Mouse (Mus musculus) liver (tissue): ENCODE results near the gene Fpr-rs7.

Source experiments
- DNase-seq: peaks from one replicate; pipeline ENCODE4 v3.0.0-alpha.2; 2020; ENCODE audit warnings: mixed read lengths

Fpr-rs7 gene

DNA sequence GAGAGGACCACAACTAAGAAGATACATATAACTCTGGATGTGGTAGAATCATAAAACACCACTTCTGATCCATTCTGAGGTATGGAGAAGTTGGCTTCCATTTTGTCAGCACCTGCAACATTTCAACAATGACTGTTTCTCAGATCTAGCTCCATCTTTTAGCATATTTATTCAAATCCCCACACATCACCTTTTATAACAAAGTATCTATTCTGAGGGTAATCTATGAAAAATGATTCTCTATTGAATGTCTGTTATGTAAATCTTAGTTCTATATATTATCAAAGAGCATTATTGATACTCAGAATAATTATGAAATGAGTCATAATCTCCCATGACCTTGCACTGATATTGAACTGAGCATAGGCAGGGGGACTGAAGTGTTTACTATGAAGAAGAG, at the start of gene Fpr-rs7:
Fpr-rs7 (minus strand) TSS at position 101 of the 400 bp plus-strand sequence.
- DNase-seq = no peak

GRCm38 (mm10) chr17:20074090-20074489, 39.9 kb downstream of the Fpr-rs7 start:
- DNase-seq = no peak

- no peak for DNase-seq
Observed at GRCm38 (mm10) chr17:20071656-20072396, 42.2 kb downstream of the Fpr-rs7 start.
